Mouse (Mus musculus) embryonic facial prominence, embryonic 12.5 days (tissue): ENCODE measurements around the gene Gjd2. TPM values are rescaled to one million over a fixed set of nuclear protein-coding genes. Genes with fewer than 3 reads are reported as not detected.
A peak's percentile ranks its signal among the peaks of the same experiment; 100 is the strongest.

ENCODE experiments used
- ATAC-seq: fragments of 200-750 bp; cut with Nextera tagmentation; 2 replicates; pipeline ENCODE4 v1.8.0; 2017; ENCODE audit not compliant: insufficient number of reproducible peaks, insufficient read depth, low FRiP score, low TSS enrichment
- H3K27ac ChIP-seq: fragments of 300-500 bp; sonication (generic); 2 replicates; pipeline ENCODE4 v1.5.1; 2016; ENCODE audit warnings: mild to moderate bottlenecking
- H3K27me3 ChIP-seq: fragments of 300-500 bp; sonication (generic); 2 replicates; pipeline ENCODE4 v1.6.1; 2016; ENCODE audit warnings: mild to moderate bottlenecking, moderate library complexity
- H3K36me3 ChIP-seq: fragments of 300-500 bp; sonication (generic); 2 replicates; pipeline ENCODE4 v1.6.1; 2016; ENCODE audit warnings: mild to moderate bottlenecking
- H3K4me1 ChIP-seq: fragments of 300-500 bp; sonication (generic); 2 replicates; pipeline ENCODE4 v1.6.1; 2016
- H3K4me2 ChIP-seq: fragments of 300-500 bp; sonication (generic); replicated peaks from 2 replicates; pipeline ENCODE4 v1.6.1; 2016; ENCODE audit warnings: mild to moderate bottlenecking, moderate library complexity
- H3K4me3 ChIP-seq: fragments of 300-500 bp; sonication (generic); 2 replicates; pipeline ENCODE4 v1.5.1; 2016; ENCODE audit warnings: mild to moderate bottlenecking
- H3K9ac ChIP-seq: fragments of 300-500 bp; sonication (generic); 2 replicates; pipeline ENCODE4 v1.6.1; 2016; ENCODE audit warnings: mild to moderate bottlenecking, moderate library complexity
- H3K9me3 ChIP-seq: fragments of 300-500 bp; sonication (generic); 2 replicates; pipeline ENCODE4 v1.6.1; 2016; ENCODE audit warnings: mild to moderate bottlenecking, moderate library complexity
- WGBS: fragments of 180-500 bp; shearing (Covaris S2); methylation state at CpG from one replicate; pipeline ENCODE4 v1.1.7; 2016; 5-methylcytosine and 5-hydroxymethylcytosine counted together
- polyA plus RNA-seq: library from polyadenylated mRNA; unstranded; fragments of >200 nt; fragmentation: Nextera tagmentation; extraction: Ambion mirVana; gene quantifications from 2 replicates; pipeline ENCODE4 v1.2.1, GENCODE M21; 2016

The Gjd2 gene
- 0.10 TPM in 1 of 2 replicates, not detected in the other for polyA plus RNA-seq

GRCm38 (mm10) chr2:114013295-114013771, at the start of gene Gjd2:
Gjd2 (minus strand) TSS chr2:114013619.
- Histone ChIP-seq H3K4me2 (peak within 1 kb of the TSS; percentile 91), H3K27me3 (peaks cover 49% of the 10 kb centered on the region), H3K4me3 (peak within 1 kb of the TSS; percentile 46), H3K4me1 (peaks cover 13% of the 10 kb centered on the region), H3K36me3 (no peaks in the 10 kb centered on the region), H3K9me3 (no peaks in the 10 kb centered on the region), H3K27ac (no peak within 1 kb of the TSS), H3K9ac (no peak within 1 kb of the TSS)
- ATAC-seq, result peak; percentile 32; the same call in 1 of the 2 replicates
- under 1% methylated on average over 59 of the region's 60 CpGs for WGBS

DNA sequence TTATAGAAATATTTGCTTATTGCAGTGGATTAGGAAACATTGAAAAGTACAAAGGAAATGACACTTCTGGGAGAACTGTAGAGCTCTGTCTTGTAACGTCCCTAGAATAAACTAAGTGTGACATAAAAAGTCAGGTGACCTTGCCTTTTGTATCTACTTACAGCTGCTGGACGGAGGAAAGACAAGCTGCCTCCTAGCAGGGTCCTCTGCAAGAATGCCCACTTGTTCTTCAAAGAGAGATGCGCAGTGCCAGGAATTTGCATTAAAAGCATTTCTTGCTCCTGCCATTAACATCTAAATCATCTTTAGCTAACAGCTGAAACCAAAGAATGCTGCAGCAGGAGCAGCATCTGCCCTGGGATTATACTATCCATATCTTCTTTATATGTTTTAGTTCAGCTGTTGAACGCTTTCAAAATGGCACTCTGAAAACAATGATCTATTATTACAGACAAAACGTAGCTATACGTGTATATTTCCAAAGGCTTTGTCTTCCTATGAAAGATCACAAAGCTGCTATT, 46.7 kb upstream of the Gjd2 start:
- WGBS, result 42% methylated on average over 6 of the region's 6 CpGs
- ATAC-seq, result no peak
- no peak overlapping the region for H3K4me3 ChIP-seq

DNA sequence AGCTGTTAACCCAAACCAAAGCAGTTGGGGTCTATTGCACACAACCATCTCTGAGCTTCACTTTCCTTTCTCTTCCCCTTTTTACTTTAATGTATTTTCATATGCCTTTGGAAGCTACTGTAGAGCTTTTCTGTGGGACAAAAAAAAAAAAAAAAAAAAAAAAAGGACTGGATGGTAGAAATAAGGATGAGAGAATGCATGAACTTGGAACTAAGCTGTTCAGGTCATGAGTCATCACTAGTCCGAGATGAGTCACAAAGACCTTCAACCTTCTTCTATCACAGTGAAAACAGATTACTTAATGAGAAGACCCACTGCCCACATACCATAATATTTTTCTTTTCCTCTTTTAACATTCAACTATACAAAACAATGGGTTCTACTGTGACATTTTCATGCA, 46.2 kb upstream of the Gjd2 start:
- Histone ChIP-seq H3K27ac (no peak overlapping the region), H3K9ac (no peak overlapping the region), H3K4me1 (peaks cover 7% of the 10 kb centered on the region), H3K4me3 (no peak overlapping the region), H3K27me3 (no peaks in the 10 kb centered on the region), H3K9me3 (no peaks in the 10 kb centered on the region), H3K36me3 (no peaks in the 10 kb centered on the region), H3K4me2 (no peak overlapping the region)
- WGBS, result 89% methylated on average over 1 of the region's 1 CpGs
- no peak for ATAC-seq

More for the DNA sequence above, 46.7 kb upstream of the Gjd2 start:
- Histone ChIP-seq H3K27ac (no peak overlapping the region), H3K4me2 (no peak overlapping the region), H3K9me3 (no peaks in the 10 kb centered on the region), H3K9ac (no peak overlapping the region), H3K4me1 (peaks cover 7% of the 10 kb centered on the region), H3K27me3 (no peaks in the 10 kb centered on the region), H3K36me3 (no peaks in the 10 kb centered on the region)

GRCm38 (mm10) chr2:114058226-114058796, 44.9 kb upstream of the Gjd2 start:
- no peak overlapping the region for H3K4me3 ChIP-seq
- H3K4me1 ChIP-seq, result peaks cover 7% of the 10 kb centered on the region
- no peaks in the 10 kb centered on the region for H3K27me3 ChIP-seq
- H3K9me3 ChIP-seq, result no peaks in the 10 kb centered on the region
- no peaks in the 10 kb centered on the region for H3K36me3 ChIP-seq
- WGBS, result 89% methylated on average over 10 of the region's 10 CpGs
- ATAC-seq, result no peak
- H3K9ac ChIP-seq, result no peak overlapping the region
- no peak overlapping the region for H3K27ac ChIP-seq
- H3K4me2 ChIP-seq, result no peak overlapping the region

DNA sequence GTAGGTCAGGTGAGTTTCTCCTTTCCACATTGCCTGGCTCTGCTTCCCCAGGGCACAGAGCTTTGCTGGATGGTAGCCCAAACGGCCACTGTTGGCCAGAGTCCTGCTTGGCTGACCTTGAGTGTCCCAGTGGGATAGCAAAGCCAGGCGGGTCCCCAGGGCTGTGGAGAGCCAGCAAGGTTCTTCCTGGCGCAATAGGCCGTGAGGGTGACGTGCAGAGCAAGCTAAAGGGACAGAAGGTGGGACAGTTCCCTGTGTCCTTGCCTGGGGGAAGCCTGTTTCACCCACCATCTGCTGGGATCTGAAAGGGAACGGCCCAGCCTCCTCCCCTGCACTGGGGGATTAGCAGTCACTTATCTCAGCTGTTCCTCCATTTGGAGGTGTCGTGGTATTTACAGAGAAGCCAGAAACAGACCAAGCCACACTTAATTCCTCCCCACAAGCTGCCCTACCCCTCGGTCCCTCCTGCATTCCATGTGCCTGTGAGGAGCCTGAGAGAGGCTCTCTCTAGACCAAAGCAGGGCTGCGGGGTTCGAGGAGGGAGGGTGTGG, 44.0 kb upstream of the Gjd2 start:
- Histone ChIP-seq H3K36me3 (no peaks in the 10 kb centered on the region), H3K9me3 (no peaks in the 10 kb centered on the region), H3K27me3 (no peaks in the 10 kb centered on the region), H3K4me3 (no peak overlapping the region), H3K9ac (no peak overlapping the region), H3K27ac (no peak overlapping the region), H3K4me2 (no peak overlapping the region), H3K4me1 (peaks cover 10% of the 10 kb centered on the region)
- WGBS, result 22% methylated on average over 10 of the region's 10 CpGs
- ATAC-seq, result peak; percentile 80; the same call in 1 of the 2 replicates

GRCm38 (mm10) chr2:114054129-114054528, 40.7 kb upstream of the Gjd2 start:
- H3K9ac ChIP-seq, result no peak overlapping the region
- no peaks in the 10 kb centered on the region for H3K9me3 ChIP-seq
- H3K36me3 ChIP-seq, result no peaks in the 10 kb centered on the region
- ATAC-seq, result no peak
- H3K4me3 ChIP-seq, result no peak overlapping the region
- peaks cover 10% of the 10 kb centered on the region for H3K4me1 ChIP-seq
- no peak overlapping the region for H3K27ac ChIP-seq
- WGBS, result 89% methylated on average over 4 of the region's 4 CpGs
- no peaks in the 10 kb centered on the region for H3K27me3 ChIP-seq
- H3K4me2 ChIP-seq, result no peak overlapping the region

- Histone ChIP-seq H3K4me3 (no peak within 1 kb of the TSS), H3K9ac (no peak within 1 kb of the TSS), H3K4me1 (peaks cover 10% of the 10 kb centered on the region), H3K27ac (no peak within 1 kb of the TSS), H3K9me3 (no peaks in the 10 kb centered on the region), H3K27me3 (no peaks in the 10 kb centered on the region), H3K36me3 (no peaks in the 10 kb centered on the region), H3K4me2 (no peak within 1 kb of the TSS)
- ATAC-seq, result peak; percentile 31; the same call in 1 of the 2 replicates
- 35% methylated on average over 11 of the region's 14 CpGs for WGBS
These were observed 39.5 kb upstream of the Gjd2 start, which contains the start of gene Actc1 for GRCm38 (mm10) chr2:114052696-114053598. Actc1 (minus strand) TSS chr2:114053548.

GRCm38 (mm10) chr2:114051871-114052241, 38.4 kb upstream of the Gjd2 start:
- Histone ChIP-seq H3K9ac (no peak overlapping the region), H3K27me3 (no peaks in the 10 kb centered on the region), H3K4me2 (no peak overlapping the region), H3K4me3 (no peak overlapping the region), H3K4me1 (peaks cover 3% of the 10 kb centered on the region; the same call in 1 of the 2 replicates), H3K27ac (no peak overlapping the region), H3K9me3 (no peaks in the 10 kb centered on the region), H3K36me3 (no peaks in the 10 kb centered on the region)
- ATAC-seq, result no peak
- WGBS, result 92% methylated on average over 14 of the region's 14 CpGs

GRCm38 (mm10) chr2:114051111-114051870, 37.9 kb upstream of the Gjd2 start:
- Histone ChIP-seq H3K27ac (no peak overlapping the region), H3K36me3 (no peaks in the 10 kb centered on the region), H3K4me1 (peaks cover 3% of the 10 kb centered on the region; the same call in 1 of the 2 replicates), H3K9me3 (no peaks in the 10 kb centered on the region), H3K27me3 (no peaks in the 10 kb centered on the region), H3K4me3 (no peak overlapping the region), H3K4me2 (no peak overlapping the region), H3K9ac (no peak overlapping the region)
- 94% methylated on average over 7 of the region's 7 CpGs for WGBS
- ATAC-seq, result no peak

DNA sequence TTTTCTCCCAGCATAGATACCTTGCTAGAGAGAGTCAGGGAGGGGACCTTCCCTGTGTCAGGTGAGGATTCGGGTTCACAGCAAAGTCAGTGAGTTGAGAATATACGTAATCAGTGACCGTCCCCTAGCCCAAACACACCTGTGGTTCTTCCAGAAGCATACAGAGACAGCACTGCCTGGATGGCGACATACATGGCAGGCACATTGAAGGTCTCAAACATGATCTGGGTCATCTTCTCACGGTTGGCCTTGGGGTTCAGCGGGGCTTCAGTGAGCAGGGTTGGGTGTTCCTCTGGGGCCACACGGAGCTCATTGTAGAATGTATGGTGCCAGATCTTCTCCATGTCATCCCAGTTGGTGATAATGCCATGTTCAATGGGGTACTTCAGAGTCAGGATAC, 36.7 kb upstream of the Gjd2 start:
- no peaks in the 10 kb centered on the region for H3K36me3 ChIP-seq
- H3K4me1 ChIP-seq, result peaks cover 3% of the 10 kb centered on the region; the same call in 1 of the 2 replicates
- H3K27me3 ChIP-seq, result no peaks in the 10 kb centered on the region
- no peak overlapping the region for H3K9ac ChIP-seq
- 92% methylated on average over 7 of the region's 7 CpGs for WGBS
- no peak overlapping the region for H3K27ac ChIP-seq
- H3K4me3 ChIP-seq, result no peak overlapping the region
- no peak overlapping the region for H3K4me2 ChIP-seq
- H3K9me3 ChIP-seq, result no peaks in the 10 kb centered on the region
- ATAC-seq, result no peak

DNA sequence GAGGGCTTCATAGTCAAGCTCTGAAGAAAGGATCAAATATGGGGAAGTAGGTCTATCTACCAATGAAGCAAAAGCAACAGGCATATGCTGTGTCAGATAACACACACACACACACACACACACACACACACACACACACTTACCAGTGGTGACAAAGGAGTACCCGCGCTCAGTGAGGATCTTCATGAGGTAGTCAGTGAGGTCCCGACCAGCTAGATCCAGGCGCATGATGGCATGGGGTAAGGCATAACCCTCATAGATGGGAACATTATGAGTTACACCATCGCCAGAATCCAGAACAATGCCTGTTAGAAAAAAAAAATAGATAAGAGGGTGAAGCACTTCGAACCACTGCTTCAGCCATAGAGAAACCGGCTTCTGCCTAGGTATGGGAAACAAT, 36.0 kb upstream of the Gjd2 start:
- no peak overlapping the region for H3K9ac ChIP-seq
- no peak overlapping the region for H3K27ac ChIP-seq
- peaks cover 3% of the 10 kb centered on the region; the same call in 1 of the 2 replicates for H3K4me1 ChIP-seq
- no peaks in the 10 kb centered on the region for H3K27me3 ChIP-seq
- no peak overlapping the region for H3K4me3 ChIP-seq
- no peaks in the 10 kb centered on the region for H3K36me3 ChIP-seq
- WGBS, result 92% methylated on average over 7 of the region's 7 CpGs
- ATAC-seq, result no peak
- H3K4me2 ChIP-seq, result no peak overlapping the region
- H3K9me3 ChIP-seq, result no peaks in the 10 kb centered on the region
